Mouse (Mus musculus) kidney, postnatal 10 days (tissue): Measurements from ENCODE around the gene Nfasc.

Experiments
- DNase-seq: peaks from one replicate; pipeline ENCODE4 v3.0.0; 2021; ENCODE audit warnings: mixed read lengths

Gene Nfasc

GRCm38 (mm10) chr1:132640256-132640655 lies 101.3 kb downstream of the Nfasc start:
- no peak for DNase-seq

GRCm38 (mm10) chr1:132637346-132637745 lies 104.3 kb downstream of the Nfasc start:
- no peak for DNase-seq

- DNase-seq: no peak
These were observed 111.8 kb downstream of the Nfasc start for GRCm38 (mm10) chr1:132629611-132630370.

DNA sequence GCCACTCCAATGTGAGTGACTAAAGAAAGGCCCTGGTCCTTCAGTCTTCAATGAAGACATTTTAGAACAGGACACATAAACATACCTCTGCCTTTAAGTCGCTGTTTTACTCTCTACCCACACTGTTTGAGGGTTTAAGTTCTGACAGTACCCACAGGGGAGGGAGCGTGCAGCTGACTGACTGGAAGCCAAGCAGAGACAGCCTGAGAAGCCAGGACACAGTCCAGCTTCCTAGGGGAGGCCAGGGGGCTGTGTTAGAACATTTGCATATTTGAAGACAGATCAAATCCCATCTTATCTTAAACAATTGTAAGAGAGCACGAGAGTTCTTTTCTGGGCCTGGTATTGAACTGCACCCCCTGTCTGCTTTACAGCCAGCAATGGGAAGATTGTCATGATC lies 113.0 kb downstream of the Nfasc start:
- DNase-seq: no peak

DNA sequence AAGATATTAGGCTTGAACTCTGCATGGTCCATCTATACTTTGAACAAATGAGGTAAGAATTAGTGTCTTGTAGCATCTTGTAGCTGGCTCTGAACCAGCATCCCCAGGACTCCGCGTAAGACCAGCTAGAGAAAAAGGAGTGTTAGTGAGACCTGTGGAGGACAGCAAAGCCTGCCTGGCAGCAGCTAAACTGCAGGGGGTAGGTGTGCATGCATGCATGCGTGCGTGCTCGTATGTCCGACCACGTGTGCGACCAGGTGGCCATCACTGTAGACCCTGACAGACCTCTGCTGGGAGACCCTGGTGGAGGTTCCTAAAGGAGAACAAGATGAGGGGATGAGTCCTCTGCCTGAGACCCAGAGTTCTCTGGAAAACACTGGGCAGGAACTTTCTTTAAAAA lies 113.4 kb downstream of the Nfasc start:
- no peak for DNase-seq

GRCm38 (mm10) chr1:132626125-132626756 lies 115.4 kb downstream of the Nfasc start:
- no peak for DNase-seq

- no peak for DNase-seq
These were observed 116.6 kb downstream of the Nfasc start for GRCm38 (mm10) chr1:132625034-132625433.

DNA sequence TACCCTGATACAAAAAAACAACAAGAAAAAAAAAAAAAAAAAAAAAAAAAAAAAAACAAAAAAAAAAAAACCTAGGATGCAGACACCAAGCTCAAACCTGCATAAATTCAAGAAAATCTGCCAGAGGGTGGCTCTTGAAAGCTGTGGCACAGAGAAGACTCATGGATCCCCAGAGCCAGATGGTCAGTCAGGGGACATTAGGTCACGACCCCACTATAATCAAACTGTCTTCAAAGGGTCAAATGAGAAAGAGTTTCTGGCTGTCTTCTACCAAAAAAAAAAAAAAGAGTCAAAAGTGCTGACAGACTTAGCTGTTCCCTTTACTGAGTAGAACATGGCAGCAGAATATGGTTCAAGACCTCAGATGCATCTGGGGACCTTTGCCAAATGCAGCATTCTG lies 117.1 kb downstream of the Nfasc start:
- no peak for DNase-seq

DNA sequence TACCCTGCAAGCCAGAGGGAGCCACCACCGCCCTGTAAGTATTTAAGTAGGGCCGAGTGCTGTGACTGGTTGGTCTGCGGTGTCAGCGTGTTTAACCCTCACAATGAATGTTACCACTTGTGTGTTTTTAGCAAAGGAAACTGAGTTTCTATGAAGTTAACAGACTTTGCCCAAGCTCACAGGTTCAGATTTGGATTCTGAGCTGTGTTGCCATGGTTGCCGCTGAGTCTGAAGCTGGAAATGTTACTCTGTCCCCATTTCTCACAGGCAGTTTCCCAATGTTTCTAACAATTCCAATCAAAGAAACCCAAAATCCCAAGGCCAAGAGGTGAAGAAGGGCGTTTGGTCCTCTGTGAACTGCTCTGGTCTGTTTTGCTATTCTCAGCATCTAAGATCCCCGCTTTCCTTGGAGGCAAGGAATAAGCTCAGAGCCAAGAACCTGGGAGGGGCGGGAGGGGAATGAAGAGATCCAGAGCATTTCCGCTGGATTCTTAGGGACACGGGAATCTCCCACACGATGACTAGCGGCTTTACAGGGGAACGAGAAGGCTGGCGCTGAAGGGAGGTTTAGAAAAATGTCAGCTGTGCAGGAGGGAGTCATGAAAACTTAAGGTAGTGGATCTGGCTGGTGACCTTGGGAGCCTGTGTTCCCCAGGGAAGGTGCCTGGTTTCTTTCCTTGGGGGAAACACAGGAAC lies 117.8 kb downstream of the Nfasc start:
- DNase-seq: no peak

GRCm38 (mm10) chr1:132612066-132612465 lies 129.5 kb downstream of the Nfasc start:
- DNase-seq: no peak

GRCm38 (mm10) chr1:132609048-132609634 lies 132.5 kb downstream of the Nfasc start:
- DNase-seq: peak; percentile 78

- no peak for DNase-seq
These were observed 139.4 kb downstream of the Nfasc start for GRCm38 (mm10) chr1:132602161-132602560.

DNA sequence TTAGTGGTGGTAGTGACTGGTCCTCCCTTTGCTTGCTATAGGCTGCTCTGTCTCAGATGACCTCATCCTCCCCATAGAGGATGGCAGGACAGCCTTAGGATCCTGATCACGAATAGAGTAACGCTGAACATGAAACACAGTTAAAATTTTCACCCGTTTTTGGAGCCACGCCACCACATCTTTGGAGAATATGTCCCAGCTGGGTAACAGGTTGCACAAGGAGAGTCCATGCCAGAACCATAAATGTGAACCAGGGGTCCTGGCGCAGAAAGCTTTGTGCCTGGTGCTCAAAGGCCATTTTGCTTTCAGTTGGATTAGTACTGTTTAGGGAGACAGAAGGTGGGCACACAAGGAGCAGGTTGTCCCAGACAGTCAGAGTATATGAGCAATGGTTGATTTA lies 143.6 kb downstream of the Nfasc start:
- DNase-seq: no peak

DNA sequence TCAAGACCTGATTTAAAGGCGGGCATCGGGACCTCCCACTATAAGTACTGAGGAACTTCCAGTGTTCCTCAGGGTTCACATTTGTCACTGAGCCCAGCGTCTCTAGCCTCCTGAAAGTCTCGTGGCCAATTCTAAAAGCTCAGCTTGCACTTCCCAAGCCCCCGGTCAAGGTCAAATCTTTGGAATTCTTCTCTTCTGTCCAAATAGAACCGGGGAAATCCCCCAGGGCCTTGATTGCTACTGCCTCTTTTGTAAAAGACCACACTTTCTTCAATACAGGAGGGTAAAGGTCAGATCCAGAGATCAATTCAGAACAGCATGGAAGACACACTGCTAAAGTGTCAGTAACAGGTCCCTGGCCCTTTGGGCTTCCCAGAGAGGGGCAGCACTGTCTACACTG lies 145.9 kb downstream of the Nfasc start:
- DNase-seq: no peak

DNA sequence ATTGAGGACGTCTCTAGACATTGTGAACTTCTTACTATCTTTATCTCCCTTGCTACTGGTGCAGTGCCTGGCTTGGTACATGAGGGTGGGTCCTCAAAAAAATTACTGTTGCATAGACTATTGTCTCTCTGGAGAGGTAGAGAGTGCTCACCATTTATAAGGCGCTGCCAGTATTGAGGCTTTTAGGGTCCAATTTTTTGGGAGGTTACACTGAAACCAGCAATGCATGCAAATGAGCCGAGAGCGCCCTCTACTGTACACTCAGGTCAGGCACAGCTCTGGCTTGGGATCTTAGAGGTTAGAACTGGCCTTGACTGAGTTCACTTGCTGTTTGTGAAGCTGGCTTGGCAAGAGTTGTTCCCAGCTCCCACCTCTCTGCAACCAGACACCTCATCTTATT lies 147.0 kb downstream of the Nfasc start:
- DNase-seq: peak; percentile 80

GRCm38 (mm10) chr1:132592145-132592544 lies 149.5 kb downstream of the Nfasc start:
- no peak for DNase-seq

GRCm38 (mm10) chr1:132591399-132591930 lies 150.1 kb downstream of the Nfasc start:
- DNase-seq: no peak

GRCm38 (mm10) chr1:132586679-132587201 lies 154.9 kb downstream of the Nfasc start:
- DNase-seq: peak; percentile 64

- DNase-seq: no peak
These were observed 156.2 kb downstream of the Nfasc start for GRCm38 (mm10) chr1:132585376-132585775.

DNA sequence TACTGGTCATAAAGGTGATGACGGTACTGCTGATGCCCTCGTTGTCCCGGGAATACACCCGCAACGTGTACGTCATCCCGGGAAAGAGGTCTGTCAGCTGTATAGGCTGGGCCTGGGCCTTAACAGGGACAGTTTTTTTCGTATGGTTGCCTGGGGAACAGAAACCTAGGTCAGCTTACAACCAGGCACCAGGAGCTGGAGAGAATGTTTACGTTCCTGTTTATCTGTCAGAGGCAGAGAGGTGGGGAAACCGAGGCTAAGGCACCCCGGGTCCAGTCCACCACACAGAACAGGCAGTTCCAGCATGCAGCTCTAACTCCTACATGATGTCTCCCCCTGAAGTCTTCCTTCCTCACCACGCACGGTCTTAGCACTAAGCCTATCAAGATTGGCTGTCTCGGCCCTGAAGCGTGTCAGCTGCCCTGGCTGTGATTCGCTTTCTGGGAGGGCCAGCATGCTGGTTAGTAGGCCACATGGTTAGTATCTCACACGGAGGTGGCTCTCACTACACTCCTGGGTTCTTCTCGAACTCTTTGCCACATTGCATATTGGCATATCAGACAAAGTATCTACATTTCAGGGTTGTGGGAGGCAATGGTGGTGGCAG lies 158.5 kb downstream of the Nfasc start:
- DNase-seq: no peak

- DNase-seq: no peak
These were observed 159.5 kb downstream of the Nfasc start for GRCm38 (mm10) chr1:132581845-132582839.
